Mouse (Mus musculus) splenic B cell, adult 2 months (primary cell): ENCODE results near the gene Wnt11.
A peak's percentile ranks its signal among the peaks of the same experiment; 100 is the strongest.

Experiments
- DNase-seq: peaks from one replicate; pipeline ENCODE4 v3.0.0-alpha.2; 2011; ENCODE audit warnings: low read depth, low spot score
- H3K27me3 ChIP-seq: 2 replicates; pipeline ENCODE4 v1.6.1; 2012; ENCODE audit warnings: mild to moderate bottlenecking, low read length, moderate library complexity, mixed read lengths; ENCODE audit not compliant: control insufficient read depth, poor library complexity, insufficient read depth, severe bottlenecking
- H3K36me3 ChIP-seq: 2 replicates; pipeline ENCODE4 v1.6.1; 2012; ENCODE audit warnings: mild to moderate bottlenecking, low read length, moderate library complexity, mixed read lengths; ENCODE audit not compliant: control insufficient read depth, poor library complexity, insufficient read depth, severe bottlenecking

Gene Wnt11

DNA sequence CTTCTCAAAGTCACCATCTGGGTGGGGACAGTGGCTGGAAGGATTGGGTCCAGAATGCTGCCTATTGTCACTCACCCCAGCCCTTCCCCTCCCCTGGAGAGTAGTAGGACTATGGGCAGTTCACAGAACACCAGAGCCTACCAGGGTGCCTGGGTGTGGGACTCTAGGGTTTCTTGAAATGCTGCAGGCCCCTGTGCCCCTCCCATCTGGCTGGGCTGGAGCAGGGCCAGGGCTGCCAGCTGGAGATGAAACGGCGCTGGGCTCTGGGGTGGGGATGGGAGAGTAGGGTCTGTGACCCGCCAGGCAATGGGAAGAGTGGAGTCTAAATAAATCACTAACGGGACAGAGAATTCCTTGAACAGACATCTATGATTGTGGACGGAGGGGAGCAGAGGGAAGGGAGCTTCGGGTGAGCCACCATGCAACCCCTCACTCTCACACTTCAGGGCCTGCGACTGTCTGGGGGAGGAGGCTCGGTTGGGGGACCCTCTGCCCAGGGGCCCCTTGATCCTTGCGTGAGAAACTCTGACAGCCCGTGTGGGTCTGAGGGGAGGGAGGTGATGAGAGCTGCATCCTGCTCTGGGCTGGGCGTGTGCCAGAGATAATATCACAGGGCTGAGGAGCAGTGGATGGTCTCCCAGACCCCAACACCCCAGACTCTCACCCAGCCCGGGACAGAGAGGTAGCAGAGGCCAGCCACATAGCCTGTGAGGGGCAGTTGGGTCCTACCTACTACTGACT lies 32.3 kb downstream of the Wnt11 start:
- Histone ChIP-seq H3K27me3 (no peaks in the 10 kb centered on the region), H3K36me3 (no peaks in the 10 kb centered on the region)
- no peak for DNase-seq

DNA sequence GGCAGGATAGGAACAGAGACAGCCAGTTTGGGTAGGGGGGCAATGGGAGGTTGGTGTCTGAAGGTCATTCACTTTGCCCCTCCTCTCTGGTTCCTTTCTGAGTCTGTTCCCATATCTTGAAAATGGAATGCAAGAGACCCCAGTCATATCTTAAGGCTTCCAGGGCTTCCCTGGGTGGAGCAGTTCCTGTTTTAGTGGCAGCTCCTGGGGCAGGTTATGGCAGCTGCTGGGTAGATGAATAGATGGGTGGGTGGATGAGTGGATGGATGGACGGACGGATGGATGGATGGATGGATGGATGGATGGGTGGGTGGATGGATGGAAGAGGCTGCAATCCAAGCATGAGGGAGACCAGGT lies 32.9 kb downstream of the Wnt11 start:
- DNase-seq: no peak
- H3K36me3 ChIP-seq: no peaks in the 10 kb centered on the region
- no peaks in the 10 kb centered on the region for H3K27me3 ChIP-seq

DNA sequence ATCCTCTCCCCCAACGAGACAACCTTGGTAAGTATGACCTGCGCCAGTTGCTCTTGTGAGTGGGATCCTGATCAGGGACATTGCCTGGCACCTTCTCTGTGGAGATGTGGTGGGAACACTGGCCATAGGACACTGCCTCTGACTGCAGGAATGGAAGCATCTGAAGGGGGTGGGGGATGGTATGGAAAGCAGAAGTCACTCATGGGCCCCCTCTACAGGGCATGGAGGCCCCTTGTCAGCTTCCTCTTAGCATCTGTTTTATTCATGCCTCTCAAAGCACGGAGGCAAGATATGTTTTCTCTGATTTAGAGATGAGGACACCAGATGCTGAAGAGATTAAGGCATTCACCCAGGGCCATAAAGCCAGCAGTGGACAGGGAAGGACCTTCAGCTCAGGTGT lies 34.2 kb downstream of the Wnt11 start:
- Histone ChIP-seq H3K36me3 (no peaks in the 10 kb centered on the region), H3K27me3 (no peaks in the 10 kb centered on the region)
- peak; percentile 57 for DNase-seq

DNA sequence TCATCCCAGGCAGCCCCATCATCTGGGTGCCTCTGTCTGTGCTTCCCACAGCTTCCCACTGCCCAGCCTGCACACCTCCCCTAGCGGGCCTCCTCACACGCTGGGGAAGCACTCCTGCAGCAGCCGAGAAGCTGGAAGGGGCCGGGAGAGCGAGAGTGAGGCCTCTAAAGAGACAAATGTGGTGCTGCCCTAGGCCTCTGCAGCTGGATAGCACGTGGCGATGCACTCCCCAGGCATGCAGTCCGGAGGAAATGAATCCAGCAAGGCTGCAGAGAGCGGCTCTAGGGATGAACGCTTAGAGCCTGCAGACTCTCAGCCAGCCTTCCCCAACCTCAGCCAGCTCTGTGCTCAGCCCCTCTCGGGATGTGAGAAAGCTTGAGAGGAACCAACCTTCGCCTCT lies 35.9 kb downstream of the Wnt11 start:
- no peak for DNase-seq
- H3K36me3 ChIP-seq: no peaks in the 10 kb centered on the region
- no peaks in the 10 kb centered on the region for H3K27me3 ChIP-seq

DNA sequence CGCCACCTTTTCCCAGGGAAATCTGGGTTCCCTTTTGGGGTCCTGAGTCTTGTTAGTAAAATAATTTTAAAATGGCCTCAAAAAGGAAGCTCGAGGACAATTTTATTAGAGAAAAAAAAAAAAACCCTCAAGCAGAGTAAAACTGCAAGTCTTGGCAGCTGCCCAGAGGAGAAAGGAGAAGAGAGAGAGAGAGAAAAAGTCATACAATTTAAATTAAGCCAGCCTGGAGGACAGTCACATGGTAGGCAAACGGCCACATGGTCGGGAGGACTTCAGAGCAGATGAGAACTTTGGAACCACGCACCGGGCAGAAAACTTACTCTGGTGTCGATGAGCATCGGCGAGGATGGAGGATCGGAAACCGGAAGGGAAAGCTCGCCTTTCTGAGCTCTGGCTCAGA lies 37.0 kb downstream of the Wnt11 start:
- Histone ChIP-seq H3K27me3 (no peaks in the 10 kb centered on the region), H3K36me3 (no peaks in the 10 kb centered on the region)
- no peak for DNase-seq

DNA sequence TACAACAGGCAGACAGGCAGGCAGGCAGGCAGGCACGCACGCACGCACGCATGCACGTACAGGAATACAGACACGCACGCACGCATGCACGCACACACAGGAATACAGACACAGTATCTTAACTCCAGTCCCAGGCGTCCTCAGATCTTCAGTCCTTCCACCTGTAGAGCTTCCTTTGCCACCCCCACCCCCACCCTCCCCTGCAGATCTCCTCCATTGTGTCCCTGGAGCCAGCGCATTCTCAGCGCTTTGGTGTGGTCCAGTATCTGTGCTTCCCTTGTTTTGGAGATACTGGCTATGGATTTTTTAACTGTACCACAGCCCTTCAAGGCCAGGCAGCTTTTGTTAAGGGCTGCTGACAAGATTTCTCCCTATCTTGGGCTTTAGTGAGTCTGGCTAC lies 38.4 kb downstream of the Wnt11 start:
- H3K27me3 ChIP-seq: no peaks in the 10 kb centered on the region

DNA sequence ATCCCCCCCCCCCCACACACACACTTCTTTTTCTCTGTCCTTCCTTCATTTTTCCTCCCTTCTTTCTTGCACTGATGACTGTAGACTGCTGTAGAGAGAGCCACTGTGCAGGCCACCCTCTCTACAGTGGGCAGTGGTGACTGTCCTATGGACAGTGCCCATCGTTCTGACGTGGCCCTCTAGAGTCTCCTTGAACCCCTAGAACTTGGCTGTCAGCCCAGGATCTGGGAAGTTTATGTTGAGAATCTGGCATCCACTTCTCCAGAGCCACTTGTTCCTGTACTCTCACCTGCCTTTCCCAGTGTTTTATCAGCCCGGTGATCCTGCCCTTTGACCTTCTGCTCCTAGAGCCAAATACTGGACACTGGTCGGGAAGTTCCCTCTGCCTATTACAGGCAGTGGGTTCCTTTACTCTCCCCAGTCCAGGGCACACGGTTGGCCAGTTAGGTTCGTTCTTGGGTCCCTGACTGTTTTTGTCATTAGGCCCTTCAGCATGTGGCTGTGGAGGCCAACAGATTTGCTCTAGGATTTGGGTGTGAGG lies 39.6 kb downstream of the Wnt11 start:
- DNase-seq: no peak
- no peaks in the 10 kb centered on the region for H3K36me3 ChIP-seq
- H3K27me3 ChIP-seq: no peaks in the 10 kb centered on the region

More for the DNA sequence above, 38.4 kb downstream of the Wnt11 start:
- DNase-seq: no peak
- no peaks in the 10 kb centered on the region for H3K36me3 ChIP-seq

DNA sequence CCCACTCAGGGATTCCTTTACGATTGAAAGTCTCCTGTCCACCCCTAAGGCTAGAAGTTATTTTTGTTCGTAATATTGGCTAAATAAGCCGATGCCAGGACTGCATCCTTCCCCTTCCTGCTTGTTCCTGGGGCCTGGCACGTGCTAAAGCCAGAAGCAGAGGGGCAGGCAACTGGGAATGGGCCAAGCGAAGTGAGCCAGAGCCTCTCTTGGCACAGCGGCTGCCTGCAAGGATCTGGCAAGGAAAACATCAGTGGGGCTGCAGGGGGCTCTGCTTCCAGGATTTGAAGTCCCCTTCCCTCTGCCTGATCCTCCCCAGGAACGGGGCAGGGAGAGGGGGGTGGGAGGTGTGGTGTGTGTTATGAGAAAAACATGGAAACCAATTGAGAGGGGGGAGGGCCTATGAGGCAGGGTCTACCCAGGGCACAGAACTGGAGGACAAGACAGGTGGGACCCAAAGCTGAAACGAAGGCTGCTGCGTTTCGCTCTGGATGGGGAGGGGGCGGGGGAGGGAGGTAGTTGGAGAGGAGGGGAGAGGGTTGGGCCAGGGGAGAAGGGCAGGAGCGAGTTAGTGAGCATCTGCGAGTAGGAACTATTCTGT lies 40.6 kb downstream of the Wnt11 start:
- H3K27me3 ChIP-seq: no peaks in the 10 kb centered on the region
- H3K36me3 ChIP-seq: no peaks in the 10 kb centered on the region
- no peak for DNase-seq

DNA sequence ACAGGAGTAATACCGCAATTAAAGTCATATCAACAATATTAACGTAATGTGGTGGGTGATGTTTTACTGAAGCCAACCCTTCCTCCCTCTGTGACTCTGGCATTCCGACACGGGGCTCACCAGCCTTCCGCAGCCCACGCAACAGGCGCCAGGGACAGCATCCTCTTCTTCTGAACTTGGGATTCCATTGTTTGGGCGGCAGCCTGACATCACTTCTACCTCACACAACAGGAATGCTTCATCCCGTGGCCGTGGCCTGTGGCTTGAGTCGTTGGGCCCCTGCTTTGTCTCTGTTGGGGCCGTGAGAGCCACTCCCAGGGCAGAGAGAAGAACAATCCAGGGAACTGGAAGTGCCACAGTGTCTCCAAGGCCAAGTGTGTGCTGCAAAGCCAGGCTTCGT lies 41.2 kb downstream of the Wnt11 start:
- no peaks in the 10 kb centered on the region for H3K36me3 ChIP-seq
- no peaks in the 10 kb centered on the region for H3K27me3 ChIP-seq
- no peak for DNase-seq

DNA sequence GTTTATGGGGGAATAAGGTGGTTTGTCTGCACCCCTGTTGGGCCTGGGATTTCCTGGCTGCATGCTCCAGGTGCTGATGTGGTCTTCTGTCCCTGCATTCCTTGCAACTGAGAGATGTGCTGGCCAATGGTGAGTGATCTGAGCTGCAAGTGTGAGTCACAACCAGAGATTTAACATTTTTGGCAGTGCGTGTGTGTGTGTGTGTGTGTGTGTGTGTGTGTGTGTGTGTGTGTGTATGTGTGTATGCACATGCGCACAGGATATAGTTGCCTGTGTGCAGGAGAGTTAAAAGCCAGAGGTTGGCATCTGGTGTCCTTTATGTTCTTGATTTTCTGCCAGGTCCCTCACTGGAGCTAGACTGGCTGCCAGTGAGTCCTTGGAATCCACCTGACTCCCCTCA lies 44.3 kb downstream of the Wnt11 start:
- DNase-seq: no peak
- Histone ChIP-seq H3K27me3 (no peaks in the 10 kb centered on the region), H3K36me3 (no peaks in the 10 kb centered on the region)

DNA sequence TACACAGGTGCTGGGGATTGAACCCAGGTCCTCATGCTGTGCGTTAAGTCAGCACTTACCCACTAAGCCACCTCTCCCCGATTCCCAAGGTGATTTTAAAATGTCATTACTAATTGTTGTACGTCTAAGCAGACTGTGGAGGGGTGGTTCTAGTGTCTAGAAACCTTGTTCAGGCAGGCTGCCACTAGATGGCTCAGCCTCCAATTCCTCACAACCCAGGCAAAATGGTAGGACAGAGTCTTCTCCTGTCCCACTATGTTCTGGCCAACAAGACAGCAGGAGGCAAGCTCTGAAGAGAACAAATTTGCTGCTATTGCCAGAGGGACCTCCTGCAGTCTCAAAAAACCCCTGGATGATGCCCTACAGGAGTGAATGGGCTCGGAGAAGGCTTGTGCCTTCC lies 47.0 kb downstream of the Wnt11 start:
- DNase-seq: no peak
- H3K36me3 ChIP-seq: 0 out of 2 replicates have a peak, but pooled peaks cover 2% of the 10 kb centered on the region
- no peaks in the 10 kb centered on the region for H3K27me3 ChIP-seq

DNA sequence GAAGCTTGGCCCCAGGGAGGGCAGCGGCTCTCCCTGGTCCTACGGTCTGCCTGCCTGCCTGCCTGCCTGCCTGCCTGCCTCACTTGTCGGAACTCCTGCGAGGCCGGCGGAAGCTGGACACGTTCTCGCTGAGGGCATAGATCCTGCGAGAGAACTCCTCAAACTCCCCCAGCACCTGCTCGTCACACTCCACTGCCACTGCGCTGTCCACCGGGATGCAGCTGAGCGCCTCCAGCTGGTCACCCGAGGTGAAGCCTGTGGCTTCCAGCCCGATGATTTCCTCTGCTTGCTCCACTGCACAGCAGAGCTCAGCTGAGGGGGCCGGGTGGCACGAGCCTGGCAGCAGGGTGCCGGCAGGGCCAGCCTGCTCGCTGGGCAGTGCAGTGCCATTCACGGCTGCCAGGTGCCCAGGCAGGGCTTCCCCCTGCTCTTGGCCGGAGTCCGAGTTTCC lies 52.9 kb downstream of the Wnt11 start:
- H3K36me3 ChIP-seq: peaks cover 6% of the 10 kb centered on the region
- DNase-seq: peak; percentile 41
- no peaks in the 10 kb centered on the region for H3K27me3 ChIP-seq

DNA sequence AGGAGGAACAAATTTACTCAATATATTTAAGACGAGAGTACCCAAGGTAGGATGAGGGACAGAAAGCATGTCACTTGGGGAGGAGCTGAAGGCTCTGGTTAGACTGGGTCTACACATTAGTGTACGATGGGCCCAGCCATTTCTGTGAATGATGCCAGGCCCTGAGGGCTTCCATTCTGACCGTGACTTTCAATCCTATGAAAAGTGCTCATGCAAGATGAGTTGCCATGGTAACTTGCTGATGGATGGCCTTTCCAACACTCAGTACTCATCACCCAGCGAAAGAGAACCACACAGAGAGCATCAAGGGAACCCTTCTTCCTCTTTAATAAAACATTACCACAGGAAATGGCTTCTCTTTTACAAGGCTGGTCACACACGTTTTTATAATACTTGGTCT lies 53.9 kb downstream of the Wnt11 start:
- Histone ChIP-seq H3K27me3 (no peaks in the 10 kb centered on the region), H3K36me3 (peaks cover 6% of the 10 kb centered on the region)
- DNase-seq: no peak

DNA sequence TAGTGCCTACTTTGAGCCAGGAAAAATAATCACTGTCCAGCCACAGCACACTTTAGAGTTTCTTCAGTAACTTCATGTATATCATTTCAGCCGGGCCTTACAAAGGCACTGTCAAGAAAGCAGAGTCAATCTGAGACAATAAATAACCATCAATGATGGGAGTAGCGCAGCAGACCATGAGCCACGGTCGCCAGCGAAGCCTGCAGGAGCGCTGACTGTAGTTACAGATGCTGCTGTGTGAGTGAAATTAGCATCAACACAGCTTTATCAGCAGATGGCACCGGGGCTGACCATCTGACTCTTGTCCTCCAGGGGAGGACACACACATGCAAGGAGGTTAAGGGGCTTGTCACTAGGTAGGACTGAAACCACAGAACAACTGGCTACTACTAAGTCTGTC lies 54.3 kb downstream of the Wnt11 start:
- peaks cover 6% of the 10 kb centered on the region for H3K36me3 ChIP-seq
- no peak for DNase-seq
- no peaks in the 10 kb centered on the region for H3K27me3 ChIP-seq

DNA sequence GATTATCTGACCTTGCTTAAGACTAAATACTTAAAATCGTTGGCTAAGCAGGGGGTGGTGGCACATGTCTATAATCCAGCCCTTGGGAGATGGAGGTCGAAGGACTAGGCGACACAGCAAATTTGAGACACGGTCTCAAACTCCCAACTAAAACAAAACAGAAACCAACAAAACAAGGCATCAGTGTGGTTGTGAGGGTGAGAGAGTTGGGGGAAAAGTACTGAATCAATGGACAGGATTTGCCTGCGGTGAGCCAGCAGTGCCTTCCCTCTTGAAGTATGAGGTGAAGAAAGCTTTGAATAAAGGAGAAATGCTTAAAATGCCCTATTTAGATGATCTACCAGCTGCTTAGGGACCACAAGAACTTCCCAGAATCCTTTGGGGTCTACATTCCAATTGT lies 58.2 kb downstream of the Wnt11 start:
- Histone ChIP-seq H3K27me3 (no peaks in the 10 kb centered on the region), H3K36me3 (peaks cover 3% of the 10 kb centered on the region)
- DNase-seq: no peak
